Mouse (Mus musculus) brain, embryonic 14.5 days (tissue): ENCODE results near the gene Itpr1.

Source experiments
- CTCF ChIP-seq: fragments of 200-500 bp; IDR thresholded peaks from 2 replicates; pipeline ENCODE4 v1.5.1; 2012; ENCODE audit warnings: inconsistent platforms, mild to moderate bottlenecking, moderate library complexity, borderline replicate concordance; ENCODE audit not compliant: insufficient read depth, insufficient read length; ENCODE audit errors: extremely low read depth
- POLR2A ChIP-seq: fragments of 200-500 bp; IDR thresholded peaks from 2 replicates; pipeline ENCODE4 v1.6.1; 2012; ENCODE audit warnings: mild to moderate bottlenecking, inconsistent platforms, borderline replicate concordance; ENCODE audit not compliant: poor library complexity, insufficient read depth, insufficient read length, severe bottlenecking; ENCODE audit errors: extremely low read depth

GRCm38 (mm10) chr6:108456231-108457062 is 243.6 kb downstream of the Itpr1 start:
- TF ChIP-seq POLR2A (no peak), CTCF (no peak)
